Mouse (Mus musculus) testis, adult 2 months (tissue): Measurements from ENCODE around the gene Oaz2. TPM values are rescaled to one million over a fixed set of nuclear protein-coding genes. Genes with fewer than 3 reads are reported as not detected.
"Not testable (repeated sequence)": the region's sequence is repeated elsewhere in the genome, so short reads cannot be mapped to it uniquely, and the experiment has no call there.

ENCODE experiments used
- H3K27ac ChIP-seq: fragments of 200-500 bp; 2 replicates; pipeline ENCODE4 v1.5.1; 2012; ENCODE audit warnings: low read depth, low read length; ENCODE audit not compliant: control insufficient read depth, insufficient read depth
- H3K27me3 ChIP-seq: fragments of 200-500 bp; 2 replicates; pipeline ENCODE4 v1.6.1; 2012; ENCODE audit warnings: mild to moderate bottlenecking, low read length, moderate library complexity; ENCODE audit not compliant: control insufficient read depth, insufficient read depth
- H3K36me3 ChIP-seq: fragments of 200-500 bp; 2 replicates; pipeline ENCODE4 v1.6.1; 2012; ENCODE audit warnings: mild to moderate bottlenecking, low read length; ENCODE audit not compliant: control insufficient read depth, insufficient read depth
- H3K4me1 ChIP-seq: fragments of 200-500 bp; 2 replicates; pipeline ENCODE4 v1.6.1; 2012; ENCODE audit warnings: low read length; ENCODE audit not compliant: control insufficient read depth, insufficient read depth
- H3K4me3 ChIP-seq: fragments of 200-500 bp; 2 replicates; pipeline ENCODE4 v1.5.1; 2012; ENCODE audit warnings: low read depth, mild to moderate bottlenecking, low read length, moderate library complexity, mixed read lengths; ENCODE audit not compliant: control insufficient read depth
- CTCF ChIP-seq: fragments of 200-500 bp; IDR thresholded peaks from 2 replicates; pipeline ENCODE4 v1.5.1; 2012; ENCODE audit warnings: low read depth, mild to moderate bottlenecking, inconsistent platforms, low read length, moderate library complexity; ENCODE audit not compliant: control insufficient read depth, insufficient read depth, insufficient replicate concordance
- POLR2A ChIP-seq: fragments of 200-500 bp; IDR thresholded peaks from 2 replicates; pipeline ENCODE4 v1.6.1; 2012; ENCODE audit warnings: low read depth, mild to moderate bottlenecking, inconsistent platforms, low read length, moderate library complexity; ENCODE audit not compliant: control insufficient read depth
- polyA plus RNA-seq: library from polyadenylated mRNA; depleted of rRNA; stranded (reverse); fragments of >200 nt; gene quantifications from 2 replicates; pipeline ENCODE4 v1.2.3, GENCODE M21; 2012

The Oaz2 gene
- polyA plus RNA-seq, 1 experiment = 147 TPM

- H3K4me1 ChIP-seq = peaks cover 14% of the 10 kb centered on the region
- H3K4me3 ChIP-seq = no peak overlapping the region
- H3K36me3 ChIP-seq = no peaks in the 10 kb centered on the region
- no peak overlapping the region for H3K27ac ChIP-seq
- TF ChIP-seq POLR2A = no peak
- no peak for TF ChIP-seq CTCF
- no peaks in the 10 kb centered on the region for H3K27me3 ChIP-seq
Measured at GRCm38 (mm10) chr9:65680938-65681633, 13.3 kb downstream of the Oaz2 start.

GRCm38 (mm10) chr9:65681634-65681940, 13.8 kb downstream of the Oaz2 start:
- Histone ChIP-seq H3K4me3 (no peak overlapping the region), H3K27me3 (no peaks in the 10 kb centered on the region), H3K27ac (no peak overlapping the region), H3K36me3 (no peaks in the 10 kb centered on the region), H3K4me1 (peaks cover 14% of the 10 kb centered on the region)
- TF ChIP-seq POLR2A (no peak), CTCF (no peak)

- peaks cover 12% of the 10 kb centered on the region for H3K4me1 ChIP-seq
- 0 out of 2 replicates have a peak overlapping the region, but pooled peaks have one; percentile 33 for H3K27ac ChIP-seq
- no peak for TF ChIP-seq POLR2A
- TF ChIP-seq CTCF = no peak
- H3K27me3 ChIP-seq = no peaks in the 10 kb centered on the region
- no peaks in the 10 kb centered on the region for H3K36me3 ChIP-seq
- no peak overlapping the region for H3K4me3 ChIP-seq
Measured at GRCm38 (mm10) chr9:65682183-65682582, 14.4 kb downstream of the Oaz2 start.

- Histone ChIP-seq H3K4me1 (peaks cover 13% of the 10 kb centered on the region), H3K4me3 (no peak overlapping the region), H3K36me3 (no peaks in the 10 kb centered on the region), H3K27ac (no peak overlapping the region; the same call in 1 of the 2 replicates), H3K27me3 (no peaks in the 10 kb centered on the region)
- TF ChIP-seq POLR2A (no peak), CTCF (no peak)
Measured at GRCm38 (mm10) chr9:65682994-65683393, 15.2 kb downstream of the Oaz2 start.

- H3K36me3 ChIP-seq = no peaks in the 10 kb centered on the region
- no peak overlapping the region for H3K4me3 ChIP-seq
- H3K27ac ChIP-seq = no peak overlapping the region
- peaks cover 6% of the 10 kb centered on the region; the same call in 1 of the 2 replicates for H3K4me1 ChIP-seq
- H3K27me3 ChIP-seq = no peaks in the 10 kb centered on the region
- TF ChIP-seq CTCF (no peak), POLR2A (no peak)
Measured at GRCm38 (mm10) chr9:65684704-65685103, 16.9 kb downstream of the Oaz2 start.

- H3K4me3 ChIP-seq, H3K27ac ChIP-seq, H3K27me3 ChIP-seq, H3K36me3 ChIP-seq, H3K4me1 ChIP-seq: not testable (repeated sequence)
Measured at GRCm38 (mm10) chr9:65689869-65690268, 22.1 kb downstream of the Oaz2 start.

- Histone ChIP-seq H3K36me3 (no peaks in the 10 kb centered on the region; the same call in 1 of the 2 replicates), H3K27ac (no peak overlapping the region), H3K4me1 (peaks cover 4% of the 10 kb centered on the region; the same call in 1 of the 2 replicates), H3K4me3 (no peak overlapping the region), H3K27me3 (no peaks in the 10 kb centered on the region)
- TF ChIP-seq POLR2A (no peak), CTCF (no peak)
Measured at GRCm38 (mm10) chr9:65692466-65692865, 24.7 kb downstream of the Oaz2 start.

- Histone ChIP-seq H3K27me3 (no peaks in the 10 kb centered on the region), H3K4me1 (peaks cover 2% of the 10 kb centered on the region; the same call in 1 of the 2 replicates), H3K36me3 (no peaks in the 10 kb centered on the region; the same call in 1 of the 2 replicates), H3K27ac (no peak overlapping the region), H3K4me3 (no peak overlapping the region)
- TF ChIP-seq CTCF (no peak), POLR2A (no peak)
Measured at GRCm38 (mm10) chr9:65692959-65693603, 25.3 kb downstream of the Oaz2 start.
